Mouse (Mus musculus): Measurements from ENCODE around the gene Mphosph9. TPM values are rescaled to one million over a fixed set of nuclear protein-coding genes. Genes with fewer than 3 reads are reported as not detected.
"Not testable (repeated sequence)": the region's sequence is repeated elsewhere in the genome, so short reads cannot be mapped to it uniquely, and the experiment has no call there.

The Mphosph9 gene
- polyA plus RNA-seq, 1 experiment = 2.4 TPM

- TF ChIP-seq TCF3 (IDR thresholded peaks at IDR 0.05; ENCODE audit: insufficient read length, low read depth) (no peak), MAX (IDR thresholded peaks at IDR 0.05; ENCODE audit: low read depth) (no peak)
- Histone ChIP-seq H3K27me3 (ENCODE audit: control insufficient read depth, insufficient read depth, insufficient read length) (no peaks in the 10 kb centered on the region), H3ac (ENCODE audit: control insufficient read depth, insufficient read length) (no peak overlapping the region), H3K4me3 (no peak overlapping the region), H3K36me3 (ENCODE audit: control insufficient read depth, insufficient read depth) (peaks cover 13% of the 10 kb centered on the region), H3K4me2 (ENCODE audit: low read depth) (no peak overlapping the region), H3K79me2 (ENCODE audit: control insufficient read depth, insufficient read depth) (no peaks in the 10 kb centered on the region)
Observed at GRCm38 (mm10) chr5:124315498-124315897, 12.3 kb downstream of the Mphosph9 start.

DNA sequence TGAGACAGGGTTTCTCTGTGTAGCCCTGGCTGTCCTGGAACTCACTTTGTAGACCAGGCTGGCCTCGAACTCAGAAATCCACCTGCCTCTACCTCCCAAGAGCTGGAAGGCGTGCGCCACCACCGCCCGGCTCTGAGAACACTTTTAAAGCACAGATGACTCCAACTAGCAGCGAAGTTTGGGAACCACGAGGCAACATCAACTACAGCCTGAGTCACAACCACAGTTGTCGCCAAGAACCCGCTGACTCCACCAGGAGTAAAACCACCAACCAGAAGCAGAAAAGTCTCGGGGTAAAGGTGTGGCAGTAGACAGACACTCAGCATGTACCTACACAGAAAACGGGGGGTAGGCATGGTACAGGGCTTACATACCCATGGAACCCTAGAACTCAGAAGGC lies 17.7 kb downstream of the Mphosph9 start:
- Histone ChIP-seq H3K4me2 (ENCODE audit: low read depth) (no peak overlapping the region), H3K27me3 (ENCODE audit: control insufficient read depth, insufficient read depth, insufficient read length) (no peaks in the 10 kb centered on the region), H3ac (ENCODE audit: control insufficient read depth, insufficient read length) (no peak overlapping the region), H3K79me2 (ENCODE audit: control insufficient read depth, insufficient read depth) (no peaks in the 10 kb centered on the region), H3K36me3 (ENCODE audit: control insufficient read depth, insufficient read depth) (peaks cover 14% of the 10 kb centered on the region), H3K4me3 (no peak overlapping the region)
- TF ChIP-seq REST (IDR thresholded peaks at IDR 0.05; ENCODE audit: insufficient read depth, insufficient read length) (no peak), POLR2A (IDR thresholded peaks at IDR 0.05; ENCODE audit: insufficient read length, low read depth) (no peak), E2F4 (IDR thresholded peaks at IDR 0.05; ENCODE audit: insufficient read depth) (no peak), POLR2AphosphoS2 (IDR thresholded peaks at IDR 0.05; ENCODE audit: insufficient read length, low read depth) (no peak), SRF (IDR thresholded peaks at IDR 0.05; ENCODE audit: control insufficient read depth, insufficient read length, low read depth) (no peak), TCF12 (IDR thresholded peaks at IDR 0.05; ENCODE audit: insufficient read depth, poor library complexity, severe bottlenecking) (no peak)

DNA sequence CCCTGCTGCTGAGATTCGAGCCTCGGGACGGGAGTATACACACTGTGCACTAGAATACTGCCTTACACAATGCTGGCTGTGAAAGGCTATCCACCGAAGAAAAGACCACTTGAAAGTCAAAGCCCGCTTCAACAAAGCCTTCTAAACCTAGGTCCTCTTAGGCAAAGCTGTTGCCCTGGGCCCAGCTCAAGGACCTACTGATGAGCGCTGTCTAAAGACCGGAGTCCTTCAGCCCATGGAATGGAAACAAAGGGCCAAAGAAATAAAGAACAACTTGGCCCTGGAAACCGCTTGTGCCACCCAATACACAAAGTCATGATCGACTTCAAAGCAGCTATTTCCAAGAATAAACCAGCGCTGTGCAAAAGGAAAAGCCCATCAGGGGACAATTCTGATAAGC lies 18.6 kb downstream of the Mphosph9 start:
- H3K79me2 ChIP-seq (ENCODE audit: control insufficient read depth, insufficient read depth) = no peaks in the 10 kb centered on the region
- H3ac ChIP-seq (ENCODE audit: control insufficient read depth, insufficient read length) = no peak overlapping the region
- no peak overlapping the region for H3K4me2 ChIP-seq (ENCODE audit: low read depth)
- TF ChIP-seq E2F4 (IDR thresholded peaks at IDR 0.05; ENCODE audit: insufficient read depth) (no peak), TCF12 (IDR thresholded peaks at IDR 0.05; ENCODE audit: insufficient read depth, poor library complexity, severe bottlenecking) (no peak), TCF3 (IDR thresholded peaks at IDR 0.05; ENCODE audit: insufficient read length, low read depth) (no peak), REST (IDR thresholded peaks at IDR 0.05; ENCODE audit: insufficient read depth, insufficient read length) (no peak), MYOG (IDR thresholded peaks at IDR 0.05; ENCODE audit: control insufficient read depth in 1 of 3, insufficient read depth in 1 of 3, insufficient read length in 2 of 3, low read depth in 2 of 3) (no peak)
- no peaks in the 10 kb centered on the region for H3K27me3 ChIP-seq (ENCODE audit: control insufficient read depth, insufficient read depth, insufficient read length)
- H3K36me3 ChIP-seq (ENCODE audit: control insufficient read depth, insufficient read depth) = peaks cover 12% of the 10 kb centered on the region
- H3K4me3 ChIP-seq = no peak overlapping the region

- H3K4me3 ChIP-seq; H3K4me2 ChIP-seq (ENCODE audit: low read depth); H3ac ChIP-seq (ENCODE audit: control insufficient read depth, insufficient read length); H3K27me3 ChIP-seq (ENCODE audit: control insufficient read depth, insufficient read depth, insufficient read length); H3K79me2 ChIP-seq (ENCODE audit: control insufficient read depth, insufficient read depth): not testable (repeated sequence)
- H3K36me3 ChIP-seq (ENCODE audit: control insufficient read depth, insufficient read depth) = peaks cover 25% of the 10 kb centered on the region
- peak; percentile 95 for TF ChIP-seq CEBPB (IDR thresholded peaks at IDR 0.05; ENCODE audit: insufficient read depth, poor library complexity, severe bottlenecking)
Observed at GRCm38 (mm10) chr5:124302853-124303252, 24.9 kb downstream of the Mphosph9 start.

GRCm38 (mm10) chr5:124300132-124300531 lies 27.6 kb downstream of the Mphosph9 start:
- Histone ChIP-seq H3K4me2 (ENCODE audit: low read depth) (no peak overlapping the region), H3ac (ENCODE audit: control insufficient read depth, insufficient read length) (no peak overlapping the region), H3K27me3 (ENCODE audit: control insufficient read depth, insufficient read depth, insufficient read length) (no peaks in the 10 kb centered on the region), H3K4me3 (no peak overlapping the region), H3K79me2 (ENCODE audit: control insufficient read depth, insufficient read depth) (no peaks in the 10 kb centered on the region), H3K36me3 (ENCODE audit: control insufficient read depth, insufficient read depth) (peaks cover 22% of the 10 kb centered on the region)
- TF ChIP-seq USF1 (IDR thresholded peaks at IDR 0.05; ENCODE audit: low read depth) (no peak), MYOD1 (IDR thresholded peaks at IDR 0.05; ENCODE audit: control insufficient read depth in 1 of 3, insufficient read length in 2 of 3, low read depth in 2 of 3) (no peak), REST (IDR thresholded peaks at IDR 0.05; ENCODE audit: insufficient read depth, insufficient read length) (no peak), MYOG (IDR thresholded peaks at IDR 0.05; ENCODE audit: control insufficient read depth in 1 of 3, insufficient read depth in 1 of 3, insufficient read length in 2 of 3, low read depth in 2 of 3) (no peak), SRF (IDR thresholded peaks at IDR 0.05; ENCODE audit: control insufficient read depth, insufficient read length, low read depth) (no peak), MAX (IDR thresholded peaks at IDR 0.05; ENCODE audit: low read depth) (no peak), POLR2A (IDR thresholded peaks at IDR 0.05; ENCODE audit: insufficient read length, low read depth) (no peak), POLR2AphosphoS2 (IDR thresholded peaks at IDR 0.05; ENCODE audit: insufficient read length, low read depth) (no peak), TCF12 (IDR thresholded peaks at IDR 0.05; ENCODE audit: insufficient read depth, poor library complexity, severe bottlenecking) (no peak), E2F4 (IDR thresholded peaks at IDR 0.05; ENCODE audit: insufficient read depth) (no peak)

DNA sequence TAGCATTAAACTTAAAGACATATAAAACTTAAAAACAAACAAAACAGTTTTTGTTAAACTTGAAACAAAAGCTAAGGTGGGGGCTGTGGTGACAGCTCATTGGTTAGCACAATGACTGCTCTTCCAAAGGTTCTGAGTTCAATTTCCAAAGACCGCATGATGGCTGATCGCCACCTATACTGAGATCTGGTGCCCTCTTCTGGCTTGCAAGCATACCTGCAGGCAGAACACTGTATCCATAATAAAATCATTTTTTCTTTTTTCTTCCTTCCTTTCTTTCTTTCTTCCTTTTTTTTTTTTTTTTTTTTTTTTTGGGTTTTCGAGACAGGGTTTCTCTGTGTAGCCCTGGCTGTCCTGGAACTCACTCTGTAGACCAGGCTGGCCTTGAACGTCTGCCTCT lies 28.5 kb downstream of the Mphosph9 start:
- not testable (repeated sequence) for H3K4me2 ChIP-seq (ENCODE audit: low read depth); H3K4me3 ChIP-seq; H3K79me2 ChIP-seq (ENCODE audit: control insufficient read depth, insufficient read depth); H3ac ChIP-seq (ENCODE audit: control insufficient read depth, insufficient read length); H3K27me3 ChIP-seq (ENCODE audit: control insufficient read depth, insufficient read depth, insufficient read length)
- peaks cover 22% of the 10 kb centered on the region for H3K36me3 ChIP-seq (ENCODE audit: control insufficient read depth, insufficient read depth)
